Mouse (Mus musculus): ENCODE data around the gene Trim30b. TPM values are rescaled to one million over a fixed set of nuclear protein-coding genes. Genes with fewer than 3 reads are reported as not detected.

Trim30b gene
- total RNA-seq (2023): 1.8 TPM

GRCm38 (mm10) chr7:104369736-104370414, at the start of gene Trim30b:
TSS of gene Trim30b (minus strand) at chr7:104369884.

GRCm38 (mm10) chr7:104400698-104401097, 31.0 kb upstream of the Trim30b start, which contains the start of gene Trim30c:
TSS of gene Trim30c (minus strand) at chr7:104400837.

GRCm38 (mm10) chr7:104352717-104353599, 16.7 kb downstream of the Trim30b start, which contains the start of gene Trim12c:
TSS of gene Trim12c (minus strand) at chr7:104353362.

GRCm38 (mm10) chr7:104329171-104329570, 40.5 kb downstream of the Trim30b start, which contains the start of gene Trim34b:
TSS of gene Trim34b (plus strand) at chr7:104329471.

GRCm38 (mm10) chr7:104315369-104316080, 54.2 kb downstream of the Trim30b start, which contains the start of gene Trim12a:
TSS of gene Trim12a (minus strand) at chr7:104315466.

Other genes with a start within 250 kb of the Trim30b start
- gene Ubqln5, start 240.1 kb downstream of the Trim30b start, total RNA-seq (2023): not detected
- not detected for gene Olfr643, start 232.5 kb downstream of the Trim30b start, total RNA-seq (2023)
- gene Ubqln3, start 226.6 kb downstream of the Trim30b start, total RNA-seq (2023): not detected
- not detected for gene Ubqlnl, start 219.3 kb downstream of the Trim30b start, total RNA-seq (2023)
- gene Olfm5, start 205.1 kb downstream of the Trim30b start, total RNA-seq (2023): not detected
- gene Olfr648, start 186.5 kb downstream of the Trim30b start, total RNA-seq (2023): not detected
- not detected for gene Olfr649, start 173.9 kb downstream of the Trim30b start, total RNA-seq (2023)
- not detected for gene Trim6, start 151.1 kb downstream of the Trim30b start, total RNA-seq (2023)
- gene Trim34a, start 125.4 kb downstream of the Trim30b start, total RNA-seq (2023): 25.1 TPM
- gene Trim5, start 81.8 kb downstream of the Trim30b start, total RNA-seq (2023): 22.3 TPM
- gene Trim12a, start 54.4 kb downstream of the Trim30b start, total RNA-seq (2023): 99.6 TPM
- gene Trim34b, start 40.4 kb downstream of the Trim30b start, total RNA-seq (2023): 0.68 TPM
- gene Trim12c, start 16.5 kb downstream of the Trim30b start, total RNA-seq (2023): 37.2 TPM
- 0.77 TPM for gene Trim30c, start 31.0 kb upstream of the Trim30b start, total RNA-seq (2023)
- gene Trim30a, start 95.3 kb upstream of the Trim30b start, total RNA-seq (2023): 58.6 TPM
- gene Trim30d, start 138.0 kb upstream of the Trim30b start, total RNA-seq (2023): 6.3 TPM
- gene Olfr651, start 180.2 kb upstream of the Trim30b start, total RNA-seq (2023): not detected
- gene Olfr652, start 191.0 kb upstream of the Trim30b start, total RNA-seq (2023): not detected
- gene Olfr653, start 207.4 kb upstream of the Trim30b start, total RNA-seq (2023): not detected
- not detected for gene Olfr654, start 217.1 kb upstream of the Trim30b start, total RNA-seq (2023)
- not detected for gene Olfr655, start 231.9 kb upstream of the Trim30b start, total RNA-seq (2023)
- not detected for gene Olfr656, start 244.1 kb upstream of the Trim30b start, total RNA-seq (2023)